ENCODE assay signal across 20 mouse cellular contexts in the genomic region with DNA sequence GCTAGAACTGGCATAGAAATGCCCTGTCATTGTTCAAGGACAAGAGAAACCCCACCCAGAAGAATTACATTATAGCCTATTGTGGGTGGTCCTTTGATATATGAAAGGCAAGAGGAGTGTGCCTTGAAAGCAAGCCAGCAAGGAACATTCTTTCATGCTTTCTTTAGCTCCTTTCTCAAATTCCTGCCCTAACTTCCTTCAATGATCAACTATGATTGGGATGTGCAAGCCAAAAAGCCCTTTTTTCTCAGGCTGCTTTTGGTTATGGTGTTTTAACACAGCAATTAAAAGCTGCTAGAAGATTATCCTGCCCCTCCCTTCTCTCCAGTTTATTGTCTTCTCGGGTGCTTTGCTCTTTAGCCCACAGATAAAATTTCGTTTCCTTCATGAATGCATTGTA. TPM values are rescaled to one million over a fixed set of nuclear protein-coding genes. Genes with fewer than 3 reads are reported as not detected.
"Had no signal": no experiment of that assay in that cellular context is flagged by ENCODE, and none has a peak within 500 bp of the region (broad histone marks: within the 10 kb centered on the region; RNA-seq: fewer than 3 reads in every experiment).

No protein-coding gene starts in this region.

- H3K4me3 ChIP-seq: limb, embryonic 12.5 days; liver, embryonic 13.5 days; midbrain, embryonic 13.5 days; stomach, embryonic 15.5 days had no signal

- ATAC-seq: intestine, embryonic 16.5 days; liver, postnatal 0 days; midbrain, embryonic 13.5 days had no signal

- H3K36me3 ChIP-seq: limb, embryonic 12.5 days; liver, embryonic 13.5 days; midbrain, embryonic 13.5 days; stomach, embryonic 15.5 days had no signal

- H3K9me3 ChIP-seq: limb, embryonic 12.5 days; liver, embryonic 13.5 days; midbrain, embryonic 13.5 days; stomach, embryonic 15.5 days had no signal

- H3K27ac ChIP-seq: limb, embryonic 12.5 days; liver, embryonic 13.5 days; midbrain, embryonic 13.5 days; stomach, embryonic 15.5 days had no signal

- H3K9ac ChIP-seq: limb, embryonic 12.5 days; liver, embryonic 13.5 days; liver, postnatal 0 days; midbrain, embryonic 13.5 days; stomach, embryonic 15.5 days had no signal

- H3K27me3 ChIP-seq: limb, embryonic 12.5 days; liver, embryonic 13.5 days; midbrain, embryonic 13.5 days; stomach, embryonic 15.5 days had no signal

- H3K4me2 ChIP-seq: limb, embryonic 12.5 days; liver, embryonic 13.5 days; midbrain, embryonic 13.5 days; stomach, embryonic 15.5 days had no signal

- DNase-seq: layer of hippocampus, postnatal 36 days; liver; liver, embryonic 13.5 days; liver, postnatal 0 days; lung, postnatal 36 days; right cerebral cortex, adult 18-20 months; right cerebral cortex, postnatal 25 days; thymus, adult 2 months; thymus, postnatal 25 days had no signal

- H3K4me1 ChIP-seq: limb, embryonic 12.5 days; liver, embryonic 13.5 days; midbrain, embryonic 13.5 days; stomach, embryonic 15.5 days had no signal

RNA-seq across cellular contexts. Expression of a gene that starts 10.0 kb away (rescaled TPM):
- total RNA-seq: layer of hippocampus, postnatal 36 days; left cerebral cortex, adult 8-10 months; left cerebral cortex, postnatal 36 days; megakaryocyte progenitor cell, adult 5-6 weeks; midbrain, postnatal 0 days had no signal
- polyA plus RNA-seq: intestine, embryonic 16.5 days; limb, embryonic 12.5 days; liver, embryonic 13.5 days; liver, postnatal 0 days; lung, embryonic 16.5 days; midbrain, embryonic 13.5 days; midbrain, postnatal 0 days; neural tube, embryonic 14.5 days; spleen, adult 2 months; stomach, embryonic 15.5 days had no signal

RNA-seq across cellular contexts. Expression of a gene that starts 32.4 kb away (rescaled TPM):
- total RNA-seq: layer of hippocampus, postnatal 36 days; left cerebral cortex, adult 8-10 months; left cerebral cortex, postnatal 36 days; megakaryocyte progenitor cell, adult 5-6 weeks; midbrain, postnatal 0 days had no signal
- polyA plus RNA-seq: limb, embryonic 12.5 days; midbrain, embryonic 13.5 days; midbrain, postnatal 0 days; neural tube, embryonic 14.5 days; spleen, adult 2 months had no signal
